Mouse (Mus musculus): ENCODE measurements around the gene D6Wsu163e. TPM values are rescaled to one million over a fixed set of nuclear protein-coding genes. Genes with fewer than 3 reads are reported as not detected.

D6Wsu163e gene
- 16.0 and 17.5 TPM in 2 replicates for polyA plus RNA-seq (2016; fragmentation: Nextera tagmentation; extraction: Ambion mirVana)

GRCm38 (mm10) chr6:126939487-126940171, at the start of gene D6Wsu163e, which contains the start of gene Rad51ap1:
D6Wsu163e (plus strand) TSS chr6:126939962.
Rad51ap1 (minus strand) TSS chr6:126939587.
- H3K4me1 ChIP-seq = peaks cover 34% of the 10 kb centered on the region
- 0% methylated on average over 33 of the region's 33 CpGs for WGBS

DNA sequence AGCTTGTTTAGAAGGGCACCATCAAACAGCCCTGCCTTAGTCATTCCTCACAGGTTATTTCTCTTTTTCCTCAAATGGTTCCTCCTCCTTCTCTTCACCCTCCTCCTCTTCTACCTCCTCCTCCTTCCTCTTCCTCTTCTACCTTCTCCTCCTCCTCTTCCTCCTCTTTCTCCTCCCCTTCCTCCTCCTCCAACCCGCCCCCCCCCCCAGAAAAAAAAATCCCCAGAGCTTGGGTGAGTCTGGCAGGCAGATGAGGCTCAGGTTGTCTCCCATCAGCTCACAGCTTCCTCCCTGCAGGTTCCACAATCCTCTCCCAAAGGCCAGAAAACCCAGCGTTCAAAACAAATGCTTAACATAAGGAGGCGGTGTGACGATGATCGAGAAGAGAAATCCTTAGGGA, 32.4 kb upstream of the D6Wsu163e start:
- Histone ChIP-seq H3K4me1 (no peaks in the 10 kb centered on the region), H3K27me3 (ENCODE audit: low read depth, poor library complexity, severe bottlenecking) (no peaks in the 10 kb centered on the region), H3K9me3 (replicated peaks) (no peaks in the 10 kb centered on the region), H3K27ac (replicated peaks) (no peak overlapping the region), H3K36me3 (no peaks in the 10 kb centered on the region), H3K4me3 (no peak overlapping the region)
- 77% methylated on average over 4 of the region's 5 CpGs for WGBS
- no peak for DNase-seq (ENCODE audit: low spot score)

More at GRCm38 (mm10) chr6:126939487-126940171, at the start of gene D6Wsu163e, which contains the start of gene Rad51ap1:
- peak within 1 kb of the TSS; percentile 92 for H3K27ac ChIP-seq (replicated peaks)
- peaks cover 14% of the 10 kb centered on the region for H3K36me3 ChIP-seq
- H3K27me3 ChIP-seq (ENCODE audit: low read depth, poor library complexity, severe bottlenecking) = no peaks in the 10 kb centered on the region
- H3K9me3 ChIP-seq (replicated peaks) = no peaks in the 10 kb centered on the region
- DNase-seq (ENCODE audit: low spot score) = peak; percentile 95
- peak within 1 kb of the TSS; percentile 95 for H3K4me3 ChIP-seq

GRCm38 (mm10) chr6:126907876-126908275, 31.9 kb upstream of the D6Wsu163e start:
- H3K36me3 ChIP-seq = no peaks in the 10 kb centered on the region
- H3K9me3 ChIP-seq (replicated peaks) = no peaks in the 10 kb centered on the region
- no peaks in the 10 kb centered on the region for H3K27me3 ChIP-seq (ENCODE audit: low read depth, poor library complexity, severe bottlenecking)
- no peak for DNase-seq (ENCODE audit: low spot score)
- no peak overlapping the region for H3K4me3 ChIP-seq
- no peak overlapping the region for H3K27ac ChIP-seq (replicated peaks)
- no peaks in the 10 kb centered on the region for H3K4me1 ChIP-seq
- 80% methylated on average over 3 of the region's 3 CpGs for WGBS

DNA sequence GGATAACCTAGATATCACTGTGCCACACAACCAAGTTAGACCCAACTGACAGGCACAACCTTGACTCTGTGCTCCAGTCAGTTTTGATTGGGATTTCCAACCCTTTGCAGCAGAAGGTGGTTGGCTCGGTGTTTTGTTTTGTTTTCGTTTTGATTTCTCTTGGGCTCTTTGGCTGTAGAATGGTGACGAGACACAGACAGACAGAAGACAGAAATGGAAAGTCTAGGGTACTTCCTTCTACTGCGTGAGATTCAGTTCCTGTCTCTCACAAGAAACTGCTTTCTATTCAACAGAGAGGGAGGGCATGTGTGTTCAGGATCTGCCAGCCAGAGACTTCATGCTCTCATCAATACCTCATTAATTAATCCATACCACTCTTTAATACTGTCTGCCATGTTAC, 29.0 kb upstream of the D6Wsu163e start:
- DNase-seq (ENCODE audit: low spot score) = no peak
- WGBS = 86% methylated on average over 4 of the region's 4 CpGs
- Histone ChIP-seq H3K36me3 (no peaks in the 10 kb centered on the region), H3K9me3 (replicated peaks) (no peaks in the 10 kb centered on the region), H3K27ac (replicated peaks) (no peak overlapping the region), H3K4me3 (no peak overlapping the region), H3K27me3 (ENCODE audit: low read depth, poor library complexity, severe bottlenecking) (no peaks in the 10 kb centered on the region), H3K4me1 (no peaks in the 10 kb centered on the region)

DNA sequence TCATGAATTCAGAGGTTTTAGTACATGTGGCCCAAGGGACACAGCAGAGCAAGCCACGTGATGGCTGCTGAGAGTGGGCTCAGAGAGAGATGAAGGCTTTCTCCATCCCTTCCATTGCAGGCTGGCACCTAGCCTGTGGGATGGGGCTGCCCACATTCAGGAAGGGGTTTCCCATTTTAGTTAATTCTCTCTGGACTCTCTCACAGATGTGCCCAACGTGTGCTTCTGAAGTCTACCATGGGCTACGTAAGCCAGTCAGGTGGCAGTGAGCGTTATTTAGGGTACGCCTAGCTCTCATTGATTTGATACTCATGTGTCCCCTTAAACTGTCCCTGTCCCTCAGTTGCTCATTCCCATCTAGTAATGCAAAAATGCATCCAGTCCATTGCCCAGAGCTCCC, 24.8 kb upstream of the D6Wsu163e start:
- H3K4me3 ChIP-seq = no peak overlapping the region
- H3K27me3 ChIP-seq (ENCODE audit: low read depth, poor library complexity, severe bottlenecking) = no peaks in the 10 kb centered on the region
- H3K27ac ChIP-seq (replicated peaks) = no peak overlapping the region
- H3K9me3 ChIP-seq (replicated peaks) = no peaks in the 10 kb centered on the region
- H3K36me3 ChIP-seq = no peaks in the 10 kb centered on the region
- no peaks in the 10 kb centered on the region for H3K4me1 ChIP-seq
- WGBS = 84% methylated on average over 5 of the region's 5 CpGs
- DNase-seq (ENCODE audit: low spot score) = no peak

GRCm38 (mm10) chr6:126921111-126921881, 18.5 kb upstream of the D6Wsu163e start, which contains the start of gene Dyrk4:
Dyrk4 (minus strand) TSS chr6:126921839.
- WGBS = 8% methylated on average over 21 of the region's 21 CpGs
- H3K27me3 ChIP-seq (ENCODE audit: low read depth, poor library complexity, severe bottlenecking) = no peaks in the 10 kb centered on the region
- peak within 1 kb of the TSS; percentile 50 for H3K4me3 ChIP-seq
- peak within 1 kb of the TSS; percentile 75 for H3K27ac ChIP-seq (replicated peaks)
- H3K9me3 ChIP-seq (replicated peaks) = no peaks in the 10 kb centered on the region
- peaks cover 43% of the 10 kb centered on the region for H3K36me3 ChIP-seq
- DNase-seq (ENCODE audit: low spot score) = peak; percentile 36
- H3K4me1 ChIP-seq = peaks cover 11% of the 10 kb centered on the region

DNA sequence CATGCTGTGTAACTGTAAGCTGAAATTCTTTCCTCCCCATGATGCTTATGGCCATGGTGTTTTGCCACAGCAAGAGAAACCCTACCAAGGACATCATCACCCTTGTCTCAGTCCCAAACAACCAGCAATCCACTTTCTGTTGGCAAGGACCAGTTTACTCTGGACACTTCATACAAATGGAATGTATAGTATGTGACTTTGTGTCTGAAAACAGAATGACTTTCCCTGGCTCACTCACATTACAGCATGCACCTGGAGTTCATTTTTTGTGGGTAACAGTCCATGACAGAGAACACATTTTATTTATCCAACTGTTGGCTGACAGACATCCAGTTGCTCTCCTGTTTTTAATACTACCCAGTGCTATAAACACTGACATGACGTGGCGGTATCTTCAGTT, 6.9 kb upstream of the D6Wsu163e start:
- H3K36me3 ChIP-seq = peaks cover 75% of the 10 kb centered on the region
- H3K27me3 ChIP-seq (ENCODE audit: low read depth, poor library complexity, severe bottlenecking) = no peaks in the 10 kb centered on the region
- H3K4me3 ChIP-seq = no peak overlapping the region
- 92% methylated on average over 2 of the region's 2 CpGs for WGBS
- H3K4me1 ChIP-seq = peaks cover 8% of the 10 kb centered on the region
- no peaks in the 10 kb centered on the region for H3K9me3 ChIP-seq (replicated peaks)
- no peak for DNase-seq (ENCODE audit: low spot score)
- H3K27ac ChIP-seq (replicated peaks) = no peak overlapping the region

DNA sequence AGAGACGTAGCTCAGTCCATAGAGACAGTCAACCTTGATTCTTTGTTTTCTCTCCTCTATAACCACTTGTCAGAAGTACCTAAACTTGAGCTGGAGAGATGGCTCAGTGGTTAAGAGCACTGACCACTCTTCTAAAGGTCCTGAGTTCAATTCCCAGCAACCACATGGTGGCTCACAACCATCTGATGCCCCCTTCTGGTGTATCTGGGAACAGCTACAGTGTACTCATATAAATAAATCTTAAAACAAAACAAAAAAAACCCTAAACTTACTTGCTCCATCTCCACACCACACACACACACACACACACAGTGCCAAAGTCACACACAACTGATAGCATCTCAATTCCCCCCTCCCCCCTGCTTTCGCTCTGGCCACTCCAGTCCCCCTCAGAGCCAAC, 1.7 kb upstream of the D6Wsu163e start:
- 81% methylated on average over 2 of the region's 2 CpGs for WGBS
- DNase-seq (ENCODE audit: low spot score) = no peak
- H3K27ac ChIP-seq (replicated peaks) = no peak overlapping the region
- H3K4me3 ChIP-seq = peak overlapping the region; percentile 95
- H3K36me3 ChIP-seq = peaks cover 30% of the 10 kb centered on the region
- H3K9me3 ChIP-seq (replicated peaks) = no peaks in the 10 kb centered on the region
- no peaks in the 10 kb centered on the region for H3K27me3 ChIP-seq (ENCODE audit: low read depth, poor library complexity, severe bottlenecking)
- peaks cover 34% of the 10 kb centered on the region for H3K4me1 ChIP-seq

DNA sequence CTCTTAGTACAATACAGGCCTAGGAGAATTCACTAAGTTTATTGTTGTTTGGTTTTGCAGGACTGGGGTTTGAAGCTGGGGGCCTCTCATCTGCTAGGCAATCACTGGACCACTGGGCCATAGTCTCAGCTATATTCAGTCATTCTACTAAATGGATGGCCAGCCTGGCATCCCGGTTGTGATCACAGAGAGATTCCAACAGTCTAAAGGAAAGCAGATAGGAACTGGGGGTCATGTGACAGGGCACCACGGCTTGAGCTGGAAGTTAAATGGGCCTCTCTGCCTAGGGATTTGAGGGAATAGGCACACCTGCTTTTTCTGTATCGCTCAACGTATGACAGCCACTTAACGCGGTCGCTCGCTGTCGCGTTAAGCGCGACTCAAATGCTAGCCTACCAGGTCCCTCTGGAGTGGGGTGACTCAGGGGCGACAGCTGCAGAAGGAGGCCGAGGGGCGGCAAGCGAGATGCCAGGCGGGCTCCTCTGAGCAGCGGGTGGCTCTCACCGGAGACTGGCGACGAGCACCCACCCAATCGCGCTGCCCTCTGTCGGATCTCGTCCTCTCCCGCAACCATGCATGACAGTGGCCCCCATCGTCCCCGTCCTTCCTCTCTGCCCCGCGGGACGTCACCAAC, 792 bp upstream of the D6Wsu163e start:
- Histone ChIP-seq H3K9me3 (replicated peaks) (no peaks in the 10 kb centered on the region), H3K27ac (replicated peaks) (peak overlapping the region; percentile 92), H3K36me3 (peaks cover 21% of the 10 kb centered on the region), H3K4me3 (peak overlapping the region; percentile 95), H3K27me3 (ENCODE audit: low read depth, poor library complexity, severe bottlenecking) (no peaks in the 10 kb centered on the region), H3K4me1 (peaks cover 34% of the 10 kb centered on the region)
- WGBS = 0% methylated on average over 31 of the region's 31 CpGs
- DNase-seq (ENCODE audit: low spot score) = peak; percentile 15

DNA sequence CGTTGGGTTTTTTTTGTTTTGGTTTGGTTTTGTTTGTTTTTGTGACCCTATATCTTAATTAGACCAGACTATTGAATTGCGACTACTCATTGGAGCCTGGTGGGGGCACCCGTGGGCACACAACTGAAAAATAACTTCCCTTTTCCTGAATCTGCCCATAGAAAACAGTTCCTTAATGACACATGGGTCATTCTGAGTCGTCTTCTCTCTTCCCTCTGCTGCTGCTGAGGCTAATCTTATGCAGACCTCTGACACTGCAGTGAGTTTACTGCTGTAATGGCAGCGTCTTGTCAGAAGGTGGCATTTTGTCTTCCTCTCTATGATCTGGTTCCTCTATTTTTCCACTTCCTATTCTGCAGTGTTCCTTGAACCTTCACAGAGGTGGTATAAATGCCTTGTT, 689 bp downstream of the D6Wsu163e start:
- Histone ChIP-seq H3K27ac (replicated peaks) (no peak overlapping the region), H3K4me1 (peaks cover 34% of the 10 kb centered on the region), H3K27me3 (ENCODE audit: low read depth, poor library complexity, severe bottlenecking) (no peaks in the 10 kb centered on the region), H3K36me3 (peaks cover 13% of the 10 kb centered on the region), H3K4me3 (peak overlapping the region; percentile 95), H3K9me3 (replicated peaks) (no peaks in the 10 kb centered on the region)
- DNase-seq (ENCODE audit: low spot score) = no peak
- 1% methylated on average over 5 of the region's 5 CpGs for WGBS

GRCm38 (mm10) chr6:126948336-126948735, 8.6 kb downstream of the D6Wsu163e start:
- H3K27me3 ChIP-seq (ENCODE audit: low read depth, poor library complexity, severe bottlenecking) = no peaks in the 10 kb centered on the region
- no peak for DNase-seq (ENCODE audit: low spot score)
- no peaks in the 10 kb centered on the region for H3K9me3 ChIP-seq (replicated peaks)
- H3K27ac ChIP-seq (replicated peaks) = no peak overlapping the region
- 94% methylated on average over 4 of the region's 4 CpGs for WGBS
- no peak overlapping the region for H3K4me3 ChIP-seq
- H3K4me1 ChIP-seq = no peaks in the 10 kb centered on the region
- H3K36me3 ChIP-seq = peaks cover 25% of the 10 kb centered on the region

DNA sequence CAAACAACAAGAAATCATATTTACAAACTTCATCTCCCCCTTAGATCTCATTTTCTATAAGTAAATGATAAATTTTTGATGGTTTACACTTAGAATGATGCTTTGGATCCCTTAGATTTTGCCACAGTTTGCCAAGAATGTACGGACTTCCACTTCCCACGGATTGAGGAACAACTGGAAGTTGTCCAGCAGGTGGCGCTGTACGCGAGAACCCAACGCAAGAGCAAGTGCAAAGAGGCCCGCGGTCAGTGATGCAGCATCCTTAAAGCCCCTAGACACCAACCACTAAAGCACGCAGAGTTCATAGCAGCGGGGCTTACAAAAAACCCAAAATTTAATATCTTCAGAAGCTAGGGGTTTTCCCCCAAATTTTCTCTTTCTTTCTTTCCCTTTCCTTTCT, 16.0 kb downstream of the D6Wsu163e start:
- DNase-seq (ENCODE audit: low spot score) = peak; percentile 80
- no peak overlapping the region for H3K4me3 ChIP-seq
- peaks cover 22% of the 10 kb centered on the region; the same call in 1 of the 2 replicates for H3K36me3 ChIP-seq
- H3K9me3 ChIP-seq (replicated peaks) = no peaks in the 10 kb centered on the region
- no peaks in the 10 kb centered on the region for H3K27me3 ChIP-seq (ENCODE audit: low read depth, poor library complexity, severe bottlenecking)
- whole genome bisulfite sequencing = 18% methylated on average over 10 of the region's 10 CpGs
- H3K27ac ChIP-seq (replicated peaks) = no peak overlapping the region
- no peaks in the 10 kb centered on the region for H3K4me1 ChIP-seq

All from midbrain, embryonic 10.5 days (tissue).